Mouse (Mus musculus): ENCODE results near the gene Faap100. TPM values are rescaled to one million over a fixed set of nuclear protein-coding genes. Genes with fewer than 3 reads are reported as not detected.
"Not testable (repeated sequence)": the region's sequence is repeated elsewhere in the genome, so short reads cannot be mapped to it uniquely, and the experiment has no call there.

Gene Faap100
- total and polyA plus RNA-seq, 2 experiments from 2014 or later: 28.6 to 70.5 TPM

DNA sequence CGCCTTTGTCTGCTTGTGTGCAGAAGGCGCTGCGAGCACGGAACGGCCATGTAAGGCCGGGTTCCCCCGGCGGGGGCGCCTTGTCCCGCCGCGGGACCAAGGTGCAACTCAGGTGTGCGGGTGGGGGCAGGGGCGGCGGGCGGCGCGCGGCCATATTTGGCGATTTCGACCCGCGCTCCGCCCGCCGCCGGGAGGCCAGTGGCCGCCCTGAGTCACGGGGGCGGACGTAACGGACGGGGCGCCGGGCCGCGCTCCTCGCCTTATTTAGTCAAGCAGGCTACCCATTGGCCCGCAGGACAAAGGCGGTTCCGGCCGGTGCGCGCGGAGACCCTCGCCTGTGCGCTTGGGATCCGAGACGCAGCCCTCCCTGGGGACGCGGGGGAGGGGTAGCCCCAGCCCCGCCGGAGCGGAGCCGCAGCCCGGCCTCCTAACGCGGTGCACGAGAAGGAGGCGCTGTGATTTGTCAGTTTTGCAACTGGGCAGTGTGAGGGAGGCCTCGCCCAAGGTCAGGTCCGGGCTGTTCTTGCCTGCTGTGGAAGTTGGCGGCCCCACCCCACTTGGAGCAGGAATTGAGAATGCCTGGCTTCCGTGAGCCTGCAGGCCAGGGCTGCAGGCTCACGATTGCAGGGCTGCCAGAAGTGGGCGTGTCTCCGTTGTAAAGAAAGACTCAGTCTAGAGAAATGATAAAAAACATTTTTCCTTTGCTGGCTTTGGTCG is 28.4 kb downstream of the Faap100 start:
- H3K4me2 ChIP-seq (ENCODE audit: low read depth, low read length): peak overlapping the region; percentile 85
- H3K27ac ChIP-seq (ENCODE audit: low read depth): peak overlapping the region; percentile 99
- ATAC-seq (ENCODE audit: insufficient read depth, low read depth): peak; percentile 78
- no peaks in the 10 kb centered on the region for H3K27me3 ChIP-seq (ENCODE audit: control insufficient read depth, insufficient read depth, low read length)
- H3K4me3 ChIP-seq (ENCODE audit: low read depth, low read length): peak overlapping the region; percentile 98
- DNase-seq (ENCODE audit: low spot score): peak; percentile 96
- H3K9me3 ChIP-seq (replicated peaks; ENCODE audit: control insufficient read depth, low read length): no peaks in the 10 kb centered on the region
- H3K36me3 ChIP-seq (replicated peaks; ENCODE audit: control insufficient read depth, insufficient read depth, low read length): peaks cover 10% of the 10 kb centered on the region
- WGBS: under 1% methylated on average over 67 of the region's 68 CpGs
- TF ChIP-seq EP300 (IDR thresholded peaks at IDR 0.05; ENCODE audit: low read depth) (peak; percentile 96), CTCF (IDR thresholded peaks at IDR 0.05; ENCODE audit: low read depth) (no peak; the same call in none of the 2 replicates)
- peak overlapping the region; percentile 100 for H3K9ac ChIP-seq (replicated peaks; ENCODE audit: low read depth, low read length)
- peaks cover 26% of the 10 kb centered on the region for H3K4me1 ChIP-seq (ENCODE audit: control insufficient read depth, insufficient read depth)

GRCm38 (mm10) chr11:120349371-120349985 is 29.1 kb downstream of the Faap100 start:
- WGBS: 0% methylated on average over 16 of the region's 16 CpGs
- H3K27me3 ChIP-seq (ENCODE audit: control insufficient read depth, insufficient read depth, low read length): no peaks in the 10 kb centered on the region
- H3K4me2 ChIP-seq (ENCODE audit: low read depth, low read length): peak overlapping the region; percentile 85
- DNase-seq (ENCODE audit: low spot score) (peak; percentile 49), ATAC-seq (ENCODE audit: insufficient read depth, low read depth) (no peak)
- peaks cover 26% of the 10 kb centered on the region for H3K4me1 ChIP-seq (ENCODE audit: control insufficient read depth, insufficient read depth)
- peak overlapping the region; percentile 100 for H3K9ac ChIP-seq (replicated peaks; ENCODE audit: low read depth, low read length)
- H3K4me3 ChIP-seq (ENCODE audit: low read depth, low read length): peak overlapping the region; percentile 98
- peak overlapping the region; percentile 99 for H3K27ac ChIP-seq (ENCODE audit: low read depth)
- no peaks in the 10 kb centered on the region for H3K9me3 ChIP-seq (replicated peaks; ENCODE audit: control insufficient read depth, low read length)
- TF ChIP-seq CTCF (IDR thresholded peaks at IDR 0.05; ENCODE audit: low read depth) (no peak), EP300 (IDR thresholded peaks at IDR 0.05; ENCODE audit: low read depth) (no peak)
- peaks cover 13% of the 10 kb centered on the region for H3K36me3 ChIP-seq (replicated peaks; ENCODE audit: control insufficient read depth, insufficient read depth, low read length)

DNA sequence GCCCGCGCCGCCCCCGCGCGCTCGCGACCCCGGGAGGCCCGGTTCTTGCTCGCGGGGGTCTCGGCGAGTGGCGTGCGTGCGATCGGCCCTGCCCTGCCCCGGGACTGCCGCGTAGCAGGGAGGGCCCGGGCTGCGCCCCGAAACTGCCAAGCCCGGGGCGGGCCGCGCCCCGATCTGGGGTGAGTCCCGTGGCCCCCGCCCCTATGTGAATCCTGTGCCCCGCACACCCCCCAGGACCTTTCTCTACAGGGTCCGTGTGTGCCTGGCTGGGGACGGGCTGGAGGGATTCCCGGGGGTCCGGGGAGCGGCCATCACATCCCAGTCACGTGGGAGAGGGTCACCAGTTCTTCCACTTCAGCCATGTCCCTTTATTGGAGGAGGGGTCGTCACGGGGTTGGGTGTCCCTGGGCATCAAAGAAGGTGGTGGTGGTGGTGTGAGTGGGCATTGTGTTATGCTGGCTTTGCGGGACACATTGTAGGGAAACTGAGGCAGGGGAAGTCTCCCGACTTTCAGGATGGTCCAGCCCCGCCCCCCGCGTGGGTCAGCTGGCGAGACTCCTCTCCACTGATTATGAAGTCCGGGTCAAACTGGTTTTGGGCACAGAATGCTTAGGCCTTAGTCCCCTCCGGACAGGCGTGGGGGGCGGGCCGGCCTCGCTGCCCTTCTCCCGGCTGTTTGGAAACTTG is 29.7 kb downstream of the Faap100 start:
- Histone ChIP-seq H3K4me2 (ENCODE audit: low read depth, low read length) (peak overlapping the region; percentile 85), H3K36me3 (replicated peaks; ENCODE audit: control insufficient read depth, insufficient read depth, low read length) (peaks cover 13% of the 10 kb centered on the region), H3K27me3 (ENCODE audit: control insufficient read depth, insufficient read depth, low read length) (no peaks in the 10 kb centered on the region), H3K27ac (ENCODE audit: low read depth) (peak overlapping the region; percentile 99), H3K9ac (replicated peaks; ENCODE audit: low read depth, low read length) (peak overlapping the region; percentile 100), H3K9me3 (replicated peaks; ENCODE audit: control insufficient read depth, low read length) (no peaks in the 10 kb centered on the region), H3K4me1 (ENCODE audit: control insufficient read depth, insufficient read depth) (peaks cover 23% of the 10 kb centered on the region), H3K4me3 (ENCODE audit: low read depth, low read length) (peak overlapping the region; percentile 98)
- TF ChIP-seq CTCF (IDR thresholded peaks at IDR 0.05; ENCODE audit: low read depth): no peak
- peak; percentile 31; the same call in 1 of the 2 replicates for TF ChIP-seq EP300 (IDR thresholded peaks at IDR 0.05; ENCODE audit: low read depth)
- ATAC-seq (ENCODE audit: insufficient read depth, low read depth) (peak; percentile 5), DNase-seq (ENCODE audit: low spot score) (peak; percentile 58)
- under 1% methylated on average over 51 of the region's 53 CpGs for WGBS

- Histone ChIP-seq H3K36me3 (replicated peaks; ENCODE audit: control insufficient read depth, insufficient read depth, low read length) (peaks cover 13% of the 10 kb centered on the region), H3K4me2 (ENCODE audit: low read depth, low read length) (peak within 1 kb of the TSS; percentile 85), H3K4me1 (ENCODE audit: control insufficient read depth, insufficient read depth) (peaks cover 15% of the 10 kb centered on the region), H3K9me3 (replicated peaks; ENCODE audit: control insufficient read depth, low read length) (no peaks in the 10 kb centered on the region), H3K4me3 (ENCODE audit: low read depth, low read length) (peak within 1 kb of the TSS; percentile 98), H3K27me3 (ENCODE audit: control insufficient read depth, insufficient read depth, low read length) (no peaks in the 10 kb centered on the region), H3K9ac (replicated peaks; ENCODE audit: low read depth, low read length) (peak within 1 kb of the TSS; percentile 100), H3K27ac (ENCODE audit: low read depth) (peak within 1 kb of the TSS; percentile 99)
- DNase-seq (ENCODE audit: low spot score): peak; percentile 90
- peak; percentile 61 for ATAC-seq (ENCODE audit: insufficient read depth, low read depth)
- WGBS: under 1% methylated on average over 71 of the region's 103 CpGs
- TF ChIP-seq CTCF (IDR thresholded peaks at IDR 0.05; ENCODE audit: low read depth): no peak
- no peak for TF ChIP-seq EP300 (IDR thresholded peaks at IDR 0.05; ENCODE audit: low read depth)
Observed at GRCm38 (mm10) chr11:120347791-120348683, 30.5 kb downstream of the Faap100 start, which contains the start of gene Actg1. Actg1 (minus strand) TSS chr11:120348542.

DNA sequence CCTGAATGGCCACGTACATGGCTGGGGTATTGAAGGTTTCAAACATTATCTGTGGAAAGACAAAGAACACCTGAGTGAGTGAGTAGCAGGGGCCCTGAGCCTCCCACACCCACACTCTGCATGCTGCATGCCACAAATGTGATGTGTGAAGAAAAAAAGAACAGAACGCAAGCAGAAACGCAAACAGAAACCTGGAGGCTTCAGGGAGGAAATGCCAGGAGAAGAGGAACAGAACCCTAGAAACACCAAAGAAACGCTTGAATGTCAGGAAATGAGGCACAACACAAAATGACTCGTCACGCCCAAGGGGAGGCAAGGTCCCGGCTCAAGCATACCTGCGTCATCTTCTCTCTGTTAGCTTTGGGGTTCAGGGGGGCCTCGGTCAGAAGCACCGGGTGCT is 31.3 kb downstream of the Faap100 start:
- Histone ChIP-seq H3K36me3 (replicated peaks; ENCODE audit: control insufficient read depth, insufficient read depth, low read length) (peaks cover 13% of the 10 kb centered on the region), H3K9me3 (replicated peaks; ENCODE audit: control insufficient read depth, low read length) (no peaks in the 10 kb centered on the region), H3K4me3 (ENCODE audit: low read depth, low read length) (peak overlapping the region; percentile 98), H3K4me1 (ENCODE audit: control insufficient read depth, insufficient read depth) (peaks cover 9% of the 10 kb centered on the region; the same call in 1 of the 2 replicates), H3K9ac (replicated peaks; ENCODE audit: low read depth, low read length) (peak overlapping the region; percentile 100), H3K27ac (ENCODE audit: low read depth) (peak overlapping the region; percentile 99), H3K4me2 (ENCODE audit: low read depth, low read length) (peak overlapping the region; percentile 67), H3K27me3 (ENCODE audit: control insufficient read depth, insufficient read depth, low read length) (no peaks in the 10 kb centered on the region)
- 6% methylated on average over 10 of the region's 10 CpGs for WGBS
- no peak for ATAC-seq (ENCODE audit: insufficient read depth, low read depth)
- peak; percentile 8 for DNase-seq (ENCODE audit: low spot score)
- TF ChIP-seq CTCF (IDR thresholded peaks at IDR 0.05; ENCODE audit: low read depth) (no peak), EP300 (IDR thresholded peaks at IDR 0.05; ENCODE audit: low read depth) (no peak)

GRCm38 (mm10) chr11:120346383-120347034 is 32.1 kb downstream of the Faap100 start:
- H3K9me3 ChIP-seq (replicated peaks; ENCODE audit: control insufficient read depth, low read length); ATAC-seq (ENCODE audit: insufficient read depth, low read depth); H3K4me1 ChIP-seq (ENCODE audit: control insufficient read depth, insufficient read depth); H3K27me3 ChIP-seq (ENCODE audit: control insufficient read depth, insufficient read depth, low read length): not testable (repeated sequence)
- peak overlapping the region; percentile 59 for H3K4me3 ChIP-seq (ENCODE audit: low read depth, low read length)
- peak overlapping the region; percentile 69 for H3K4me2 ChIP-seq (ENCODE audit: low read depth, low read length)
- peak; percentile 4 for DNase-seq (ENCODE audit: low spot score)
- 14% methylated on average over 8 of the region's 13 CpGs for WGBS
- peak overlapping the region; percentile 70 for H3K9ac ChIP-seq (replicated peaks; ENCODE audit: low read depth, low read length)
- peak overlapping the region; percentile 36; the same call in 1 of the 2 replicates for H3K27ac ChIP-seq (ENCODE audit: low read depth)
- H3K36me3 ChIP-seq (replicated peaks; ENCODE audit: control insufficient read depth, insufficient read depth, low read length): peaks cover 13% of the 10 kb centered on the region

Data from heart, postnatal 0 days (tissue).